ENCODE assay signal across 8 mouse cellular contexts in the genomic region with DNA sequence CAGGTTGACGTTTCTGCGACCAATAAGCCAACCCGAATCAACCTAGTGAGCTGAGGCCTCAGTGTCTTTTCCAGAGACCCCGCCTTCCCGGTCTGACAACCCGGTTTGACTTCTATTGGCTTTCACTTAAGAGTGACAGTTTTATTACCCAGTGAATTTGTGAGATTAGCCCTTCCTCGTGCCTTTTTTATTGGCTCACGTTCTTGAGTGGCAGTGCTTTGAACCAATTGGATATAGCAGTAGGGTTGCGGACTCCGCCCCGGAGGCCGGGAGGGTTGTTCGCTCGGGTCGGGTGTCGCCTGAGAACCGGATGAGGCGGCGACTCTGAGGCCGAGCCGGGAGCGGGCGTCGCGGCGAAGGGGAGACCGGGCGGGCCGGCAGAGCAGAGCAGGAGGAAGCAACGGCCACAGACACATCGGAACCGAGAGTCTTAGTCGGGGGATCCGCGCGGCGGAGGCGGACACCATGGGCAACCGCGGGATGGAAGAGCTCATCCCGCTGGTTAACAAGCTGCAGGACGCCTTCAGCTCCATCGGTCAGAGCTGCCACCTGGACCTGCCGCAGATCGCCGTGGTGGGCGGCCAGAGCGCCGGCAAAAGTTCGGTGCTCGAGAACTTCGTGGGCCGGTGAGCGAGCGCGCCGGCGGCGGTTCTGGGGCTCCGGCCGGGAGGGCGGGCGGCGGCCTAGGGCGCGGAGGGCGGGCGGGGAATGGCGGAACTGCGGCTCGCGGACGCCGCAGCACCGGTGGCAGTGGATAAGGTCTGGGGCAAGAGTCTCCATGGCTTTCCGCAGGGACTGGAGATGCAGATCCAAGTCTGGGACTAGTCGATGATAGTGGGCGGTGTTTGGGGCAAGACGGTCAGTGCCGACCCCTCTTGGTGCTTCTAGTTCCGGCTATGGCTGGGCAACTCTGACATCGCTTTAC. TPM values are rescaled to one million over a fixed set of nuclear protein-coding genes. Genes with fewer than 3 reads are reported as not detected.
DNase-seq lines count a peak whose midpoint lies in the region; ATAC-seq lines count a peak whose summit lies in the region.

TSS of gene Dnm2 (plus strand) at position 278 of the 925 bp plus-strand sequence.

- WGBS in hindbrain, embryonic 11.5 days = under 1% methylated on average over 80 of the region's 82 CpGs

- H3K4me1 ChIP-seq in hindbrain, embryonic 11.5 days (replicated peaks; ENCODE audit: control insufficient read depth, insufficient read depth, low read length) = peaks cover 4% of the 10 kb centered on the region; the same call in 1 of the 2 replicates

- H3K9me3 ChIP-seq in hindbrain, embryonic 11.5 days (ENCODE audit: control insufficient read depth, low read length) = no peaks in the 10 kb centered on the region

- 0 out of 2 replicates have a peak, but pooled peaks cover 4% of the 10 kb centered on the region for H3K36me3 ChIP-seq in hindbrain, embryonic 11.5 days (ENCODE audit: control insufficient read depth, insufficient read depth, low read length)

- H3K4me2 ChIP-seq in hindbrain, embryonic 11.5 days (replicated peaks; ENCODE audit: low read depth, low read length) = peak within 1 kb of the TSS; percentile 80

- peak within 1 kb of the TSS; percentile 88 for H3K9ac ChIP-seq in hindbrain, embryonic 11.5 days (ENCODE audit: low read depth, low read length)

- peak; percentile 99 for ATAC-seq in hindbrain, embryonic 11.5 days (ENCODE audit: low FRiP score)

- no peaks in the 10 kb centered on the region for H3K27me3 ChIP-seq in hindbrain, embryonic 11.5 days (ENCODE audit: control insufficient read depth, insufficient read depth, low read length)

- peak within 1 kb of the TSS; percentile 98 for H3K4me3 ChIP-seq in hindbrain, embryonic 11.5 days (ENCODE audit: low read depth, low read length)

- peak; percentile 99 for DNase-seq in Muller cell, postnatal 12 days (ENCODE audit: inconsistent ontology term)
- peak; percentile 99 for DNase-seq in cerebellum, adult 9-11 months
- peak; percentile 98 to 100 for DNase-seq in frontal cortex, adult 2 months (ENCODE audit: extremely low spot score in 1 of 2, low spot score in 1 of 2)
- DNase-seq in hindbrain, embryonic 11.5 days (ENCODE audit: low spot score) = peak; percentile 99
- peak; percentile 99 to 100 for DNase-seq in layer of hippocampus, postnatal 10 days (ENCODE audit: low spot score in 2 of 2)
- DNase-seq in lung, postnatal 10 days = peak; percentile 99
- peak; percentile 97 for DNase-seq in ovary, postnatal 36 days (ENCODE audit: low spot score)
- peak; percentile 100 for DNase-seq in thymus, postnatal 25 days

- peak within 1 kb of the TSS; percentile 78 for H3K27ac ChIP-seq in hindbrain, embryonic 11.5 days (ENCODE audit: low read depth, low read length)

RNA-seq across cellular contexts. Expression of gene Dnm2, which starts in this region (rescaled TPM):
- 95.8 and 97.7 TPM in 2 replicates for polyA plus RNA-seq in frontal cortex, adult 2 months (2012; rRNA removed)
- polyA plus RNA-seq in hindbrain, embryonic 11.5 days (2014; fragmentation: Nextera tagmentation; extraction: Ambion mirVana) = 59.2 and 64.8 TPM in 2 replicates
- 10 to 100 TPM; 65.2 to 67.7 TPM for total RNA-seq in layer of hippocampus, postnatal 10 days (2021)

Comparison
In these comparisons a context has a peak if more than half of its experiments do, and no peak if none do; other contexts are left out.
1. Peak in every context shown above with its lines: DNase-seq, ATAC-seq, H3K4me3 ChIP-seq and H3K27ac ChIP-seq.